Mouse (Mus musculus) cerebellum, adult 8-10 months (tissue): ENCODE results near the gene Krtcap2.

Source experiments
- DNase-seq: peaks from one replicate; pipeline ENCODE4 v3.0.0; 2022

Krtcap2 gene

GRCm38 (mm10) chr3:89284261-89284660 is 38.5 kb downstream of the Krtcap2 start:
- DNase-seq: no peak

- no peak for DNase-seq
Observed at GRCm38 (mm10) chr3:89285526-89285925, 39.8 kb downstream of the Krtcap2 start.

DNA sequence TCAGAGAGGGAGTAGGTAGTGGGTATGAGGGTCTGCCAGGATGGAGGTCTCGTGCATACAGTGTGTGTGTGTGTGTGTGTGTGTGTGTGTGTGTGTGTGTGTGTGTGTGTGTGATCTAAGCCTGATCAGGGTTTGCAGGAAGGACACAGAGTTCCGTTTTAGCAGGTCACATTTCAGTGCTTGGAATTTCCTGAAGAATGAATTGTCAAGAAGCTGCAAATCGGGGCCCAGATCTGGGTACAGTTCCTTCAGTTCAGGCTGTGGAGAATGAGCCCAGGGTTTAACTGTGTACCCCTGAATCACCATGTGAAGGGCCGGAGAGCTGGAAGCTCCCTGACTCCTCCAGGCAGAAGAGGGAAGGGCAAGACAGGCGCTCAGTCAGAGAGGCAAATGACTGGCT is 41.5 kb downstream of the Krtcap2 start:
- DNase-seq: no peak

DNA sequence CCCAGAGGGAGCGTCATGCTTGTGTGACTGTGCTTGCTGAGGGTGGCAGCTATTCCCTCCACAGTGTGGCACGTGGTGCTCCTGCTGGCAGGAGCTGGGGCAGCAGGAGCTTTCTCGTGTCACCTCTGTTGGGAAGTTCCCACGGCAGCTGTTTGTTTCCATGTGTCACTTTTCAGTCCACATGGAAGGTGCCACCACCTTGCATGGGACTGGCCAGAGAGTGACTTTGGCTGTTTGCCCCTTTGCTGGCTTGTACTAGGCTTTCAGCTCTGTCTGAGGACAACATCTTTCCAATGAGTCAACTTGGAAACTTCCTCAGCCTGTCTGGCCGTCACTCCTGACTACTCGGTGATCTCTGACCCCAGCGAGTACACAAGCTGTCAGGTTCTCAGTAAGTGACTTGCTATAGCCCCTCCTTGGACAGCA is 42.8 kb downstream of the Krtcap2 start:
- no peak for DNase-seq

DNA sequence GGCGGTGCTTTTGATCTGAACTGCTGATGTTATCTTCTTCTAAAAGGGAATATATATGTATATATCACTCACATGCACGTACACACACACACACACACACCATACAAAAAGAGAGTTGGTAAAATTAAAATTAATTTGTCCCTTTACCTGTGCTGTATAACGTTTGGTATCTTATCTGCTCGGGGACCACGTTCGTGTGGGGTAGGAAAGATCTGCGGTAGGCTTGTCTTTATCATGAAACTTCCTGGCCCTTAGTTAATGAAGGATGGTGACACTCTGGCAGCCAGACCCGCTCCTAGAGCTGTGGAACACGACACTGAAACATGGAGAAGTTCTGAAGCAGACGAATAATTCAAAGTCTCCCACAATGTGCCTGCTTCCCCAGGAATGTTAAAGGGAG is 46.1 kb downstream of the Krtcap2 start:
- DNase-seq: no peak

- DNase-seq: no peak
Observed at GRCm38 (mm10) chr3:89292303-89292702, 46.5 kb downstream of the Krtcap2 start.

- DNase-seq: no peak
Observed at GRCm38 (mm10) chr3:89293247-89293918, 47.6 kb downstream of the Krtcap2 start.

DNA sequence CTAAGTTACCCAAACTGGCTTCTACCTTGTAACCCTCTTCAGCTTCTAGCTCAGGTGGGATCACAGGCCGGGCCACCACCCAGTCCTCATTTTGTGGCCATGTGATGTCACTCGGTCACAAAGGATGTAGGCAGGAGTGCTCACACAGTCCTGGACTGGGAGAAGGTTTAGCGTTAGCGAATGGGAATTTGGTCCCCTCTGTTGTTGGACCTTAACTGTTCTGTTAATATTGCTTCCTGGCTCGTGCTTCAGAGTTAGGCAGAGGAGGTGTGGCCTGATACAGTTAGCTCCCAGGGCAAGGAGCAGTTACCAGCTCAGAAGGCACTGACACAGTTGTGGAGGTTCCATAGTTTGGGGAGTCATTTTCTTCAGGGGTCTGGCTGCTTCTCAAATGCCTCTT is 48.4 kb downstream of the Krtcap2 start:
- DNase-seq: no peak

DNA sequence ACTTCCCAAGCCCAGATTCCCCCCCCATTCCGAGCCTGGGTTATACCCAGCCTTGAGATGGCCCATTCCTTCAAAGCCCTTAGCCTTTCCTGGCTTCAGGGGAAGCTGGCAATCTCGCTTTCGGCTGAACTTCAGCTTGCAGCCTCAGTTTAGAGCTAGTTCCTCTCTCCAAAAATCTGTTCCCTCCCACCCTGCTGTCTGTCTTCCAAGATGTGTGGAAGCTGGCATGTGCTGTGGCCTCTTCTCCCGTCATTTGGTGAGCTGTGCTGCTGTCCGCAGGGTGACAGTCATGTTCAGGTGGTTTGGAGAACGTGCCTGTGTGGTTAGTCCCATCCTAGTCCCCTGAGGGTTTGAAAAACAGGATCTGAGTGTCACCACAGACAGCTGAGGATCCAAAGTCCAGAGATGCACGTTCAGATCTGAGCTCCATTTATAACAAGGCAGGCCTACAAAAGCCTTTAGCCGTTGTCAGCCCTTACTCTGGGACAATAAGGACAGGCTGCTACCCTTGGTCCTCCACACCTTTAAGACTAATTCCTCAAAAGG is 50.0 kb downstream of the Krtcap2 start:
- DNase-seq: no peak

DNA sequence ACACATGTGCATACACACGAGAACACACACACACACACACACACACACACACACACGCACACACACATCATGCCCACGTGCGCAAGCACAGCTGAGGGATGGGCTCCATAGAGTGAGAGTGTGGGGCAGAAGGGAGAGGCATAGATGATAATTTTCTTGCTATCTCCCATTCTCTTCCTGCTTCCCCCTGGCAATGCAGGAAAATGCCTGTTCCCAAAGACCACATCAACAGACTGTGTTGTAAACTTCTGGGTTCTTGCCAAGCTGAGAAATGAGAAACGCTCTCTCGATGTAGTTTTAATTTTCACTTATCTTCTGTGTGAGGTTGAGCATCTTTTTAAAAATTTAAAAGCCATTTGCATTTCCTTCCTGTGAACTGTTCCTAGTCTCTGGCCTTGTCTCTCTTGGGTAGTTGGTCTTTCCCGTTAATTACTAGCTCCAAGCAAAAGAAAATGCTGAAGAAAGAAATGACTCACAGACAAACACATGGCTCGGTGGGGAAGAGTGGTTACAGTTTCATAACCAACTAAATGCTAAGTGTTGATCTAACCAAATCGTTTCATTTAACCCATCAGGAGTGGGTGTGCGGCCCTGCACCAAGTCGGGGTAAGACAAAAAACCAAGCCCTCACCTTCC is 51.1 kb downstream of the Krtcap2 start:
- DNase-seq: no peak

DNA sequence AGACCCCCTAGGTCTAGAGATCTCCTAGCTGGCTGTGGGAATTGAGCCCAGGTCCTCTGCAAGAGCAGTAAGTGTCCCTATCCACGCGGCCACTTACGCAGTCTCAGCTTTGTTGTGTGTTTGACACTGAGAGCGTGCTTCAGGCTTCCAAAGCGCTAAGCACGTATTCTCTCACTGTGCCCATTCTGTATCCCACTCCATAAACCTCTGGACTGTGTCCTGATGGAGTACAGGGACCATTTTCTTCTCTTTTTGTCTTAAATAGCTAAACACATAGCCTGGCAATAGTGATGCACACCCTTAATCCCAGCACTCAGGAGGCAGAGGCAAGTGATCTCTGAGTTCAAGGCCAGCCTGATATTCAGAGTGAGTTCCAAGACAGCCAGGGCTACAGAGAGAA is 53.1 kb downstream of the Krtcap2 start:
- no peak for DNase-seq

- no peak for DNase-seq
Observed at GRCm38 (mm10) chr3:89299499-89299898, 53.7 kb downstream of the Krtcap2 start.
